Mouse (Mus musculus): ENCODE measurements around the gene Fam120b.

DNA sequence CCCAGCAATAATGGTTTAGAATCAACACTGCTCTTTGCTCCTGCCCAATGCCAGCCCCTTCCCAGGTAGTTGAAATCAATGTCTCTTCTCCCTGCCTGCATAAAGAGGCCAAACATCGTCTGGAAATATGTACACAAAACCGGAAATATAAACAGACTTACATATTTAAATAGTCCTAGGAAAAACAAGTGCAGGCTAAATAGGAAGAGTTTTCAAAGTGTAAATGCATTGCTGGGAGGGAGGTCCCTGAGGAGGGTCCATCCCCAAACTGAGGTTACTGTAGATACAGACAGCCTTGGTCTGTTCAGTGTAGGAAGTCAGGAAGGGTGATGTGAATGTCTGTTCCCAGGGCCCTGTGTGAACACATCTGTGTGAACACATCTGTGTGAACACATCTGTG, 10.6 kb downstream of the Fam120b start:
- TF ChIP-seq CTCF (IDR thresholded peaks at IDR 0.05; ENCODE audit: extremely low read depth, insufficient read depth, insufficient read length, insufficient replicate concordance) (no peak), POLR2A (IDR thresholded peaks at IDR 0.05; ENCODE audit: low read depth, low read length) (no peak)

All from spleen, adult 2 months (tissue).